Mouse (Mus musculus) Patski (cell line): ENCODE measurements around the gene Sox13. TPM values are rescaled to one million over a fixed set of nuclear protein-coding genes. Genes with fewer than 3 reads are reported as not detected.

ENCODE experiments used
- ATAC-seq: fragments of 100-300 bp; one replicate; pipeline ENCODE4 v1.8.0; 2021
- CTCF ChIA-PET: fragments of 350-600 bp; sonication (Branson Sonifier 250); formaldehyde crosslinking; loops from one replicate; lab custom pipeline; 2022; ENCODE audit warnings: inconsistent platforms; lab: Charles Lee
- POLR2A ChIA-PET: fragments of 350-600 bp; sonication (Branson Sonifier 250); formaldehyde crosslinking; loops from one replicate; lab custom pipeline; 2022; ENCODE audit warnings: antibody characterized with exemption, inconsistent platforms; lab: Charles Lee
- DNase-seq: peaks from one replicate; pipeline ENCODE4 v3.0.0-alpha.2; 2011; ENCODE audit warnings: low read depth, low spot score
- H3K27me3 ChIP-seq: fragments of 371-371 bp; one replicate; pipeline ENCODE4 v1.5.1; 2021
- CTCF ChIP-seq: fragments of 100-300 bp; IDR thresholded peaks from one replicate; pipeline ENCODE4 v1.5.1; 2021
- in situ Hi-C: fragments of 300-500 bp; cut with MboI; formaldehyde crosslinking; loops from 3 replicates; pipeline ENCODE4 v1.11.1; 2018; ENCODE audit warnings: low pct_unique_long_range_greater_than_20kb, mixed read lengths
- polyA plus RNA-seq: library from polyadenylated mRNA; unstranded; gene quantifications from one replicate; pipeline ENCODE4 v1.2.3, GENCODE M21; 2021

Gene Sox13
- polyA plus RNA-seq, 1 experiment from 2014 or later: 11.3 TPM

DNA sequence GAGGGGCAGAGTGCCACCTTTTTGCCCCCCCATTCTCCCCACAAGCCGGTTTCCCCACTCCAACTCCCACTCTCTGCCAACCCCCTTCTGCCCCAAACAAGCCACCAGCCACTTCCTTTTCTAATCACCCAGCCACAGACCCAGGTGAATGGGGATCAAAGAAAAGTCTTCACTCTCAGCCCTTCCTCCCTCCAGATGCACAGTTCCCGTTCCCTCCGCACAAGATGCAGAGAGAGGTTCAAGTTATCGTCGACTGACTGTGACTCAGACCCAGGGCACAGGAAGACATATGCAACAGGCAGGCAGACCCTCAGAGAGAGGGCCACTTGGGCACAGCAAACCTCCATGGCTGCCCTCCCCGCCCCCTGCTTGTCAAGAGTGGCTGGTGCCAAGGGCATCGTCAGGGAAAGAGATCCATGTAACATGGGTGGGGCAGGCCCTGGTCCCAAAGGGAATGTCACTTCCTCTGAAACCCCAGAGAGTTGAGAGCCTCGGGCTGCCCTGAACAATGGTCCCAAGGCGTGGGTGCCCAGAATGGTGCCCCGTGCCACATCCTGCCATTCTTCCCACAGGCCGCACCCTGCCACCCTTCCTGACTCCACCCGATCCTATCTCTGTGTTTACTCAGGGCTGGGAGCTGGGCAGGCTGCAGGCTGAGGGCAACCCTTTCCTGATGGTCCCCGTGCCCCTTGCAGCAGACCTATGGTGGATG is 24.0 kb downstream of the Sox13 start:
- DNase-seq: no peak
- ChIA-PET CTCF (no interaction called here), POLR2A (no interaction called here)
- no peak for ATAC-seq
- TF ChIP-seq CTCF: no peak
- in situ Hi-C loops: no loop called here
- H3K27me3 ChIP-seq: no peaks in the 10 kb centered on the region

DNA sequence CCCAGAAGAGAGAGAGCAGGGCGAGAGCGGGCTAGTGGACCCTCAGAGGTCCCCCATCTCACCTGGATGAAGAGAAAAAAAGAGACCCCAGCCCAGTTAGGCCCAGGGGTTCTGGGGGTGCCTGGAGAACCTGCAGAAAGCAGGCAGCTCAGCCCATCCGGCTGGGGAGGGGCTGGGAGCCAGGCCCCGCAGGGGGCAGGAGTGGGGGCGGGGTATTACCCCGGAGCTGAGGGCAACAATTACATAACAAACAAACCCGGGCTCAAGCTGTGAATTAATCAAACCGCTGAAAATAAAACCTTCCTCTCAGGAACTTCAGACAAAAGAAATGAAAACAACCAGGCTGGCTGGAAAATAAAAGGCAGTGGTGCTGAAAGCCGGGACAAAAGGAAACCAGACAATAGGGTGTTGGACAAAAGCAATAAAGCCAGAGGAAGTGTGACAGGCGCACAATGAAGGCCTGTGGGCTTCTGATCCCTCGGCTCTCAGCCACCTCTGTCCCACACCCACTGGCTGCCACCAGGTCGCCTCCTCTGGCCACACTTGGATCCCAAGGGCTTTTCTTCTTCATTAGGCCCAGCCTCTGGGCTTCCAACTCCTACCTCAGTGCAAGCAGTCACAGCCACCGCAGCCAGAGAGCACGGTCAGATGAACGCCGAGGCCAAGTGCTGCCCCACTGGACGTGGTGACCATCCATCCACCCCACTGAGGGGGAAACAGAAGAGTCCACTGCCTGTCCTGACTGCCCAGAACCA is 26.5 kb downstream of the Sox13 start:
- TF ChIP-seq CTCF: no peak
- ChIA-PET CTCF (no interaction called here), POLR2A (no interaction called here)
- no peaks in the 10 kb centered on the region for H3K27me3 ChIP-seq
- in situ Hi-C loops: loop anchor here (25.0 kb wide), 1 partner anchor 515 kb away; the partner anchor contains the start of genes Optc and Prelp
- peak; percentile 30 for DNase-seq
- no peak for ATAC-seq

DNA sequence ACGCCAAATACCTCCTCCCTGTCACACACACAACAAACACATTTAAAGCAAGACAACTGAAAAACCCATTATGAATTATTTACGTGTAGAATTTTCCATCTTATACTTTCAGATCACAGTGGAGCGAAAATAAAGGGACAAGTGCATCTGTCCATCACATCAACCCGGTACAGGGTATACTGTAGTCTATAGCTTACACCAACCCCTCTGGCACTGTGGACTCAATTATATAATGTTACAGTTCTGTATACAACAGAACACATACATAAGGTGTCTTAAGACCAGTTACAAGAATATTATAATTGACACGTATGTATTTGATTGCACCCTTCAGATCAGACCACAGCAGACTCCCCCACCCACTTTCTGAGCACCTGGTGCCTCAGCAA is 27.1 kb downstream of the Sox13 start:
- no peak for ATAC-seq
- ChIA-PET CTCF (no interaction called here), POLR2A (no interaction called here)

DNA sequence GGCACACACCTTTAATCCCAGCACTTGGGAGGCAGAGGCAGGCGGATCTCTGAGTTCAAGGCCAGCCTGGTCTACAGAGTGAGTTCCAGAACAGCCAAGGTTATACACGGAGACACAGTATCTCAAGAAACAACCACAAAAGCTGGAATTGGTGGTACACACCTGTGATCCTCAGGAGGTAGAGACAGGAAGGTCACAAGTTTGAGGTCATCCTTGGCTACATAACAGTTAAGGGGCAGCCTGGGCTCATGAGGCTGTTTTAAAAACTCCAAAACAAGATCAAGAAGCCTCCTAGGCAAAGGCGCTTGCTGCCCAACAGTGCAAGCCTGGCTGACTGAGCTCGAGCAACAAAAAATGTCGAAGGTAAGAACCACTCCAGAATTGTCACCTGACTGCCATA is 27.5 kb downstream of the Sox13 start:
- no peak for TF ChIP-seq CTCF
- POLR2A ChIA-PET: no interaction called here
- ATAC-seq (no peak), DNase-seq (no peak)
- in situ Hi-C loops: loop anchor here (25.0 kb wide), 1 partner anchor 516 kb away; the partner anchor contains the start of genes Optc and Prelp
- CTCF ChIA-PET: no interaction called here
- no peaks in the 10 kb centered on the region for H3K27me3 ChIP-seq

More for the DNA sequence above, 27.1 kb downstream of the Sox13 start:
- TF ChIP-seq CTCF: no peak
- H3K27me3 ChIP-seq: no peaks in the 10 kb centered on the region
- no peak for DNase-seq
- in situ Hi-C loops: loop anchor here (25.0 kb wide), 1 partner anchor 515 kb away; the partner anchor contains the start of genes Optc and Prelp

DNA sequence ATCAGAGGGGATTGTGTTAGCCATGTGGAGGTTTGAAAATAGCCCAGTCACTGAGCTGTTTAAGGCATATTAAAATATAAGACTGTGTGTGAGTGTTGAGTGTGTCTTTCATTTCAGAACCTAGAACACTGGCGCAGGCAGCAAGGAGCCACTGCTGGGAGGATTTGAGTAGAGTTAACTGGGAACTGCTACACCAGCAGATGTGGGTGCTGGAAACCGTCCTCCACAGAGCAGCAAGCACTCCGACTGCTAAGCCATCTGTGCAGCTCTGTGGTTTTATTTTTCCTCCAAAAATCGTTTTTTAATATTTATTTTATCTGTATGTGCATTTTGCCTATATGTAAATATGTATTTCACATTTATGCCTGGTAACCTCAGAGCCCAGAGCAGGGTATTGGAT is 29.5 kb downstream of the Sox13 start:
- TF ChIP-seq CTCF: no peak
- CTCF ChIA-PET: interaction anchor here (1.5 kb wide), 1 partner anchor 12 kb away, joined by 3 read pairs; no protein-coding TSS in a partner anchor
- no peak for ATAC-seq
- in situ Hi-C loops: loop anchor here (25.0 kb wide), 1 partner anchor 518 kb away; the partner anchor contains the start of genes Optc and Prelp
- POLR2A ChIA-PET: interaction anchor here (0.7 kb wide), 1 partner anchor 53 kb away, joined by 3 read pairs; no protein-coding TSS in a partner anchor
- no peak for DNase-seq
- H3K27me3 ChIP-seq: no peaks in the 10 kb centered on the region

DNA sequence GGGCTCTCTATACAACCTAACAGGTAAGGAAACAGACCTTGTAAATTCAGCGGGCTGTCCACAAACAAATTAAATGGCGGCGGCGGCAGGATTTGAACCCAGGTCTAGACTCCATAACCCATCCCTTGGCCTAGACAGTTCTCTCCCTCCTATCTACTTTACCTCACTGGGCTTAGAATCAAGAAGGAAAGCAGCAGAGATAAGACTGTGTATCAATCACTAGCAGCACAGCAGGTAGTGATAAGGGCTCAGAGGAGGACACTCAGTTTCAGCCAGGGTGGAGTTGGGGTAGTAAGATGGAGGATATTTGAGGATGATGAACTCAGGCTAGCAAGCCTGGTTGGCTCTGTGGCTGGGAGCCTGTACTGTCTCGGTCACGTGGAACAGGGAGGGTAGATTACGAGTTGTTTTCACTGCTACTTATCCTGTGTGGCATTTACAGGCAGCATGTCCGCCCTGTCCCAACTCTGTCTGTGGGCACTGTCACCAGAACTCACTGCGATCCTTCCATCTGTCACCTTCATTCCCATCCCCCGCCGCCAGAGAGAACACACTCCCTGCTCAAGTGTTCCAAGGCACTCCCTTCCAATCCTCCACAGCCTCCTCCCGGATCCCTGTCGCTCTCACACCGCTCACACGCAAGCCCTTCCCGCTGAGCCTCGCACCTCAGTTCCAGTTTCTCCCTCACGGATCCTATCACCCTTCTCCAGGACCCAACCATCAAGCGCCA is 36.5 kb downstream of the Sox13 start:
- CTCF ChIA-PET: interaction anchor here (0.9 kb wide), 1 partner anchor 223 kb away, joined by 4 read pairs; the partner anchor contains the start of gene Snrpe
- H3K27me3 ChIP-seq: no peaks in the 10 kb centered on the region
- TF ChIP-seq CTCF: no peak
- POLR2A ChIA-PET: no interaction called here
- in situ Hi-C loops: loop anchor here (10.0 to 25.0 kb wide), 2 partner anchors 525 to 657 kb away; partner anchors contain the start of genes Optc and Prelp
- DNase-seq (no peak), ATAC-seq (no peak)

DNA sequence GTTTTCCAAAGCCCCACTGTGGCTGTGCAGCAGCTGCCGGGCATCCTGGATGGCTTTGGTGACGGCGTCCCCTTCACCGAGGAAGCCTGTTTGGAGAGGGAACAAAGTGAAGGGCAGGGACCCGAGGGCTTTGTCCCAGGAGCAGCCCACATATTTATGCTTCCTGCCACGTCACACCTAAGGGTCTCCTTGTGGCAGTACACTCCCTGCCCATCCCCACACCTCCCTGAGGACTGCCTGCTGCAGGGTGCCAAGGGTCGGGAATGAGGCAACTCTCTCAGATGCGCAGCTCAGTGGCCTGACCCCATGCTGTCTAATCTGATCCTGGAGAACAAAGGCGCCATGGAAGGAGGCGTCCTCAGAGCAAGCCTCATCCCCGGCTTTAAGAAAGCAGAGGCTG is 38.0 kb downstream of the Sox13 start:
- no peak for DNase-seq
- ChIA-PET CTCF (interaction anchor here (1.0 to 1.5 kb wide), 3 partner anchors 10 to 22 kb away, joined by 3 to 4 read pairs (median 4); no protein-coding TSS in a partner anchor), POLR2A (no interaction called here)
- in situ Hi-C loops: loop anchor here (10.0 to 25.0 kb wide), 2 partner anchors 526 to 659 kb away; partner anchors contain the start of genes Optc and Prelp
- H3K27me3 ChIP-seq: no peaks in the 10 kb centered on the region
- no peak for ATAC-seq
- TF ChIP-seq CTCF: no peak

DNA sequence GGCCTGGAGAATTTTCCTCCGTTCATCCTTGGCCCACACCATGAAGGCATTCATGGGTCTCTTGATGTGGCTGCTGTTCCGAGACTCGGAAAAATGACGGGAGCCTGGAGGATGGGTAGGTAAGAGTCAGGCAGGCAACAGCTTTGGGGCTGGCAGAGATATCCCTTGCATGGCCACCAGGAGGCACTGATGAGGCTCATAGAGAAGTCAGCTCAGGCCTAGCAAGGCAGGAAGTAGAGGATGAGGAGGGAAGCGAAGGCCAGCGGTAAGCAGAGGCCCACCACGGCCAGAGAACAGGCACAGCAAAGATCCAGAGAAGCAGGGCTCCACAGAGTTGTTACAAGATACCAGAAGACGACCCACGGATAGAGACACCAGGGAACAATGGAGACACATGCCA is 38.7 kb downstream of the Sox13 start:
- in situ Hi-C loops: loop anchor here (10.0 to 25.0 kb wide), 2 partner anchors 527 to 659 kb away; partner anchors contain the start of genes Optc and Prelp
- DNase-seq (no peak), ATAC-seq (no peak)
- H3K27me3 ChIP-seq: no peaks in the 10 kb centered on the region
- no peak for TF ChIP-seq CTCF
- POLR2A ChIA-PET: no interaction called here
- CTCF ChIA-PET: interaction anchor here (1.0 to 1.5 kb wide), 4 partner anchors 10 to 25 kb away, joined by 3 to 4 read pairs (median 4); no protein-coding TSS in a partner anchor

DNA sequence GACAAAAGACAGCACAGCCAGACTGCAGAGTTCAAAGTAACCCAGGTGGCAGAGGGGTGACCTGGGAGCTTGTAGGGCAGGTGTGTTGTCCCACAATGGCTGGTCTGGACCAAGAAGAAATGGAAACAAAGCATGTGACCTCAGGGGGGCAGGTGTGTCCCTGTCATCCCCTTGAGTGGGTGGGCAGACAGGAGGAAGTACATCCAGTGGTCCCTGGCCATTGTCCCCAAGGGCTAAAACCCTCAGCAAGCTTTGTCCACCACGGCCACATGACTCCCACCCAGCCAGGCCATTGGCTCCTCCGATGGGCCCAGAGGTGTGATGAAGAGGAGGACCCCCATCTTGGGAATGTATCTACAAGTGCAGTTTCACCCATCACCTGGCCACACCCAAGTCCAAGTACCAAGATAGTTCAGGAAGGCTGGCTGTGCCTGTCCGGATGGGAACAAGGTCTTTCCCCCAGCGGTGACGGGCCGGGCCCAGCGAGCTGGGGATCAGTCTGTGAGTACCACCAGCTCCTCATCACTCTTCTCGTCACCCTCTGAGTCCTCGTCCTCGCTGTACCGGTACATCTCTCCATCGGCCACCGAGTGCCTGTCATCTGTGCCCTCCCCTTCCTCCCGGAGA is 40.9 kb downstream of the Sox13 start:
- ATAC-seq (no peak), DNase-seq (no peak)
- no peaks in the 10 kb centered on the region for H3K27me3 ChIP-seq
- POLR2A ChIA-PET: no interaction called here
- no peak for TF ChIP-seq CTCF
- in situ Hi-C loops: loop anchor here (5.0 to 25.0 kb wide), 4 partner anchors 224 to 662 kb away; partner anchors contain the start of genes Optc and Prelp
- CTCF ChIA-PET: interaction anchor here (1.1 to 1.2 kb wide), 2 partner anchors 12 to 236 kb away, joined by 3 read pairs; no protein-coding TSS in a partner anchor
